Mouse (Mus musculus) ES-E14 (cell line): ENCODE results near the gene Ppp2r5a. TPM values are rescaled to one million over a fixed set of nuclear protein-coding genes. Genes with fewer than 3 reads are reported as not detected.
"Not testable (repeated sequence)": the region's sequence is repeated elsewhere in the genome, so short reads cannot be mapped to it uniquely, and the experiment has no call there.

ENCODE experiments used
- DNase-seq: peaks from one replicate; pipeline ENCODE4 v3.0.0-alpha.2; 2013; ENCODE audit warnings: low read depth, low spot score
- H3K27ac ChIP-seq: 2 replicates; pipeline ENCODE4 v1.5.1; 2012; ENCODE audit warnings: low read depth, mild to moderate bottlenecking, low read length, moderate library complexity, mixed read lengths; ENCODE audit not compliant: poor library complexity, insufficient read depth, severe bottlenecking
- H3K36me3 ChIP-seq: 2 replicates; pipeline ENCODE4 v1.6.1; 2012; ENCODE audit warnings: mild to moderate bottlenecking, low read length, moderate library complexity, mixed read lengths; ENCODE audit not compliant: control insufficient read depth, poor library complexity, insufficient read depth, severe bottlenecking
- H3K4me1 ChIP-seq, 2 experiments: fragments of 150-350 bp in 1 of 2; sonication (generic) in 1 of 2; 2 replicates each; pipeline ENCODE4 v1.6.1; 2012; ENCODE audit warnings: low read length in 2 of 2, mild to moderate bottlenecking in 1 of 2, mixed read lengths in 1 of 2; ENCODE audit not compliant: control insufficient read depth in 2 of 2, insufficient read depth in 2 of 2, poor library complexity in 1 of 2
- H3K4me3 ChIP-seq, 2 experiments: fragments of 150-350 bp in 1 of 2; sonication (generic) in 1 of 2; 2 replicates each; pipeline ENCODE4 v1.5.1; 2012; ENCODE audit warnings: low read length in 2 of 2, low read depth in 1 of 2, mild to moderate bottlenecking in 1 of 2, mixed read lengths in 1 of 2; ENCODE audit not compliant: insufficient read depth in 1 of 2, poor library complexity in 1 of 2, severe bottlenecking in 1 of 2
- H3K9ac ChIP-seq: 2 replicates; pipeline ENCODE4 v1.6.1; 2012; ENCODE audit warnings: low read depth, mild to moderate bottlenecking, low read length, mixed read lengths; ENCODE audit not compliant: poor library complexity, insufficient read depth, severe bottlenecking
- H3K9me3 ChIP-seq: fragments of 150-350 bp; sonication (generic); 2 replicates; pipeline ENCODE4 v1.6.1; 2012; ENCODE audit warnings: low read depth, mild to moderate bottlenecking, low read length; ENCODE audit not compliant: control insufficient read depth, insufficient read depth
- CHD2 ChIP-seq: IDR thresholded peaks from 2 replicates; pipeline ENCODE4 v1.6.1; 2014; ENCODE audit warnings: mild to moderate bottlenecking, low read depth, low read length, inconsistent platforms
- HCFC1 ChIP-seq: IDR thresholded peaks from 2 replicates; pipeline ENCODE4 v1.6.1; 2012; ENCODE audit warnings: low read length, inconsistent platforms, borderline replicate concordance; ENCODE audit not compliant: insufficient read depth
- MAFK ChIP-seq: IDR thresholded peaks from 2 replicates; pipeline ENCODE4 v1.6.1; 2014; ENCODE audit warnings: mild to moderate bottlenecking, low read depth, low read length, inconsistent platforms; ENCODE audit not compliant: insufficient read depth
- ZC3H11A ChIP-seq: IDR thresholded peaks from 2 replicates; pipeline ENCODE4 v1.6.1; 2012; ENCODE audit warnings: low read depth, mild to moderate bottlenecking, inconsistent platforms, low read length, borderline replicate concordance
- ZNF384 ChIP-seq: IDR thresholded peaks from 2 replicates; pipeline ENCODE4 v1.6.1; 2012; ENCODE audit warnings: low read depth, low read length, inconsistent platforms
- in situ Hi-C, 2 experiments: fragments of 600-800 bp; cut with MboI; formaldehyde crosslinking; loops; one replicate each; pipeline ENCODE4 v1.15.1; 2025; ENCODE audit warnings: low sequenced_read_pairs in 2 of 2, inconsistent platforms in 1 of 2; ENCODE audit not compliant: unreplicated experiment in 2 of 2
- total RNA-seq: library from RNA; depleted of rRNA; stranded (reverse); fragments of 300-350 nt; gene quantifications from 2 replicates; pipeline ENCODE4 v1.2.3, GENCODE M21; 2012

The Ppp2r5a gene
- total RNA-seq, 1 experiment: 47.3 TPM

GRCm38 (mm10) chr1:191425884-191426283 is 22.8 kb upstream of the Ppp2r5a start:
- TF ChIP-seq CHD2: no peak
- TF ChIP-seq ZNF384: no peak
- no peak for TF ChIP-seq MAFK
- no peak for TF ChIP-seq HCFC1
- TF ChIP-seq ZC3H11A: no peak
- H3K36me3 ChIP-seq: no peaks in the 10 kb centered on the region
- H3K27ac ChIP-seq: no peak overlapping the region
- in situ Hi-C loops: no loop called here
- no peak overlapping the region for H3K4me3 ChIP-seq
- H3K9ac ChIP-seq: no peak overlapping the region
- H3K9me3 ChIP-seq: no peaks in the 10 kb centered on the region
- H3K4me1 ChIP-seq: peaks cover under 1 to 8% of the 10 kb centered on the region in 2 experiments; a peak in 3 of 4 replicates
- no peak for DNase-seq

- Histone ChIP-seq H3K9ac (no peak overlapping the region), H3K9me3 (no peaks in the 10 kb centered on the region), H3K4me3 (no peak overlapping the region), H3K4me1 (peaks cover 7 to 23% of the 10 kb centered on the region in 2 experiments), H3K36me3 (no peaks in the 10 kb centered on the region), H3K27ac (no peak overlapping the region)
- TF ChIP-seq HCFC1 (no peak), CHD2 (no peak), MAFK (no peak), ZC3H11A (no peak), ZNF384 (no peak)
- in situ Hi-C loops: no loop called here
- DNase-seq: no peak
Observed at GRCm38 (mm10) chr1:191423201-191423600, 20.1 kb upstream of the Ppp2r5a start.

DNA sequence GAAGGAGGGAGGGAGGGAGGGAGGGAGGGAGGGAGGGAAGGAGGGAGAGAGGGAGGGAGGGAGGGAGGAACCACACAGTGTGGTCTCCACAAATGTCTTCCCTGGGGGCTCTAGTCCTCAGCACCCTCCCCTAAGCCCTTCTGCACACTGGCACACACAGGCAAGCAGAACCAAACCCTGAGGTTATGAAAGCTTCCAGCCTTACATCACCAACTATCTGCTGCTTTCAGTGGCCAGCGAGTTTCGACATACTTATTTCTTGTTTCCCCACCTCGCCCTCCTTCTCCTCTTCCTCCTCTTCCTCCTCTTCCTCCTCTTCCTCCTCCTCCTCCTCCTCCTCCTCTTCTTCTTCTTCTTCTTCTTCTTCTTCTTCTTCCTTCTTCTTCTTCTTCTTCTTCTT is 19.6 kb upstream of the Ppp2r5a start:
- H3K36me3 ChIP-seq, H3K9me3 ChIP-seq, in situ Hi-C loops, H3K27ac ChIP-seq, H3K9ac ChIP-seq, H3K4me3 ChIP-seq, DNase-seq: not testable (repeated sequence)
- H3K4me1 ChIP-seq: peaks cover 7 to 24% of the 10 kb centered on the region in 2 experiments

- Histone ChIP-seq H3K27ac (no peak overlapping the region), H3K4me3 (no peak overlapping the region), H3K9me3 (no peaks in the 10 kb centered on the region), H3K9ac (no peak overlapping the region), H3K4me1 (peaks cover 7 to 24% of the 10 kb centered on the region in 2 experiments), H3K36me3 (no peaks in the 10 kb centered on the region)
- no peak for TF ChIP-seq HCFC1
- no peak for TF ChIP-seq MAFK
- TF ChIP-seq ZC3H11A: no peak
- TF ChIP-seq CHD2: no peak
- TF ChIP-seq ZNF384: no peak
- DNase-seq: no peak
- in situ Hi-C loops: no loop called here
Observed at GRCm38 (mm10) chr1:191422164-191422563, 19.1 kb upstream of the Ppp2r5a start.

DNA sequence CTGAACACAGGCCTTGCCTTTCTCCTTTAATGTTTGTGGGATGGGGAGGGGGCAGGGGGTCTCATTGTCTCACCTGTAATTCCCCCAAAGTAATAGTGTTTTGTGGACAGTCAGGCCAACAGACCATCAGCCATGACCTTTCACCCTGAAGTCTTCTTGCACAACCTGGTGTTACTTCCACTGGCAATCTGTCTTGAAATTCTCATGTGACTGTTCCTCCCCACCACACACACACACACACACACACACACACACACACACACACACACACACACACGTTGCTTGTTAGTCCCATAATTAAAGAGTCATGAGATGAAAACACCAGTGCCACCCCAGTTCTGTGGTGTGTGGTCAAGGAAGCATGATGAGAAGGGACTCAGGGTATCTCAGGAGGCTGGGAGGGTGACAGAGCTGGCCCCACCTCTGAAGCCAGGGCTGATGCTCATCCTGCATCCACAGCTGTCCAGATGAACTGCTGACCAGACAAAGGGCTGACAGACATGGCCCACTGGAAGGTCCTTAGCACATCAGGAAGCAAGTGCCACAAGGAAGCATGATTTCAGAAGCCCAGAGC is 18.4 kb upstream of the Ppp2r5a start:
- no peak for TF ChIP-seq MAFK
- no peak for TF ChIP-seq ZNF384
- TF ChIP-seq CHD2: no peak
- no peak for TF ChIP-seq HCFC1
- TF ChIP-seq ZC3H11A: no peak
- H3K9ac ChIP-seq: no peak overlapping the region
- no peak overlapping the region for H3K27ac ChIP-seq
- no peak overlapping the region for H3K4me3 ChIP-seq
- no peaks in the 10 kb centered on the region for H3K9me3 ChIP-seq
- H3K4me1 ChIP-seq: peaks cover 7 to 24% of the 10 kb centered on the region in 2 experiments
- no peak for DNase-seq
- H3K36me3 ChIP-seq: no peaks in the 10 kb centered on the region
- in situ Hi-C loops: no loop called here
